Comparison of ENCODE assay signal across 8 mouse cellular contexts in genomic region chr7:31176886-31177763, GRCm38 (mm10). TPM values are rescaled to one million over a fixed set of nuclear protein-coding genes. Genes with fewer than 3 reads are reported as not detected.
DNase-seq lines count a peak whose midpoint lies in the region; ATAC-seq and TF ChIP-seq lines count a peak whose summit lies in the region.

No protein-coding gene starts in this region.

- no peaks in the 10 kb centered on the region for H3K36me3 ChIP-seq in hindbrain, postnatal 0 days (ENCODE audit: insufficient read depth, low read length)

- H3K9me3 ChIP-seq in hindbrain, postnatal 0 days (ENCODE audit: low read length): no peaks in the 10 kb centered on the region

- H3K4me1 ChIP-seq in hindbrain, postnatal 0 days (ENCODE audit: insufficient read depth, low read length): no peaks in the 10 kb centered on the region

- WGBS in hindbrain, postnatal 0 days: 20% methylated on average over 22 of the region's 22 CpGs

- H3K9ac ChIP-seq in hindbrain, postnatal 0 days (replicated peaks; ENCODE audit: low read length): no peak overlapping the region

- no peaks in the 10 kb centered on the region for H3K27me3 ChIP-seq in hindbrain, postnatal 0 days (ENCODE audit: insufficient read depth, low read length)

- H3K27ac ChIP-seq in hindbrain, postnatal 0 days: no peak overlapping the region

- peak overlapping the region; percentile 40 for H3K4me2 ChIP-seq in hindbrain, postnatal 0 days (ENCODE audit: low read depth, low read length)

- peak overlapping the region; percentile 17; the same call in 1 of the 2 replicates for H3K4me3 ChIP-seq in hindbrain, postnatal 0 days (ENCODE audit: low read length)

- peak; percentile 92 for ATAC-seq in common myeloid progenitor, adult 5-6 weeks (replicated peaks; ENCODE audit: low read depth, poor library complexity, severe bottlenecking)
- ATAC-seq in hindbrain, postnatal 0 days: peak; percentile 86
- peak; percentile 87 for ATAC-seq in megakaryocyte, adult 5-6 weeks (ENCODE audit: poor library complexity, severe bottlenecking)

- TF ChIP-seq CTCF in hindbrain, postnatal 0 days (IDR thresholded peaks at IDR 0.05; ENCODE audit: low read depth): peak; percentile 92

- DNase-seq in ovary, postnatal 10 days (ENCODE audit: low spot score): peak; percentile 38
- no peak for DNase-seq in ovary, adult 18-20 months (ENCODE audit: low spot score)
- DNase-seq in gastrocnemius, adult 8-10 months (ENCODE audit: low spot score in 2 of 2): peak; percentile 19 to 46
- DNase-seq in hindbrain, postnatal 0 days (ENCODE audit: low spot score): peak; percentile 87
- DNase-seq in left cerebral cortex, adult 18-20 months (ENCODE audit: low spot score in 2 of 2): peak; percentile 77 to 78
- DNase-seq in right cerebral cortex, adult 2 months (ENCODE audit: low spot score in 2 of 2): peak; percentile 77 to 82

RNA-seq across cellular contexts. Expression of gene Gramd1a, which starts 21.4 kb away (rescaled TPM):
- total RNA-seq in common myeloid progenitor, adult 5-6 weeks (2017): 30.8 and 38.7 TPM in 2 replicates
- 10 to 100 TPM; 30.7 to 40.2 (median 33.3) TPM for total RNA-seq in gastrocnemius, adult 8-10 months (2022)
- 256 and 258 TPM in 2 replicates for total RNA-seq in hindbrain, postnatal 0 days (2014; rRNA removed)
- polyA plus RNA-seq in hindbrain, postnatal 0 days (2015; fragmentation: Nextera tagmentation; extraction: Ambion mirVana): 137 and 143 TPM in 2 replicates
- 100 to 1,000 TPM; 105 to 106 TPM for total RNA-seq in left cerebral cortex, adult 18-20 months (2021)
- total RNA-seq in megakaryocyte, adult 5-6 weeks (2015): 74.2 and 76.0 TPM in 2 replicates
- 34.1 and 35.3 TPM in 2 replicates for total RNA-seq in megakaryocyte, adult 5-6 weeks (2017)

RNA-seq across cellular contexts. Expression of gene Scn1b, which starts 50.3 kb away (rescaled TPM):
- 2.1 TPM in 1 of 2 replicates, not detected in the other for total RNA-seq in common myeloid progenitor, adult 5-6 weeks (2017)
- 1,000 to 10,000 TPM in 1 of 4 experiments, 100 to 1,000 TPM in 3; 780 to 1,106 (median 929) TPM for total RNA-seq in gastrocnemius, adult 8-10 months (2022)
- total RNA-seq in hindbrain, postnatal 0 days (2014; rRNA removed): 65.7 and 69.5 TPM in 2 replicates
- polyA plus RNA-seq in hindbrain, postnatal 0 days (2015; fragmentation: Nextera tagmentation; extraction: Ambion mirVana): 44.3 and 46.0 TPM in 2 replicates
- 100 to 1,000 TPM; 805 to 862 TPM for total RNA-seq in left cerebral cortex, adult 18-20 months (2021)
- 0.52 TPM in 1 of 2 replicates, not detected in the other for total RNA-seq in megakaryocyte, adult 5-6 weeks (2015)
- total RNA-seq in megakaryocyte, adult 5-6 weeks (2017): 0.28 and 0.59 TPM in 2 replicates

Comparison
In these comparisons a context has a peak if more than half of its experiments do, and no peak if none do; other contexts are left out.
1. RNA of gene Scn1b, which starts 50.3 kb away (total RNA-seq): 780 to 1,106 TPM in gastrocnemius, adult 8-10 months, 805 to 862 TPM in left cerebral cortex, adult 18-20 months and 65.7 to 69.5 TPM in hindbrain, postnatal 0 days; 0.28 to 0.59 TPM in megakaryocyte, adult 5-6 weeks and 2.1 TPM in common myeloid progenitor, adult 5-6 weeks; every median in the first group is over 10 times any median in the second.
2. Peak in every context shown above with its lines, with median percentiles within 50 percentile points of each other: ATAC-seq.